Mouse (Mus musculus) lung, embryonic 16.5 days (tissue): Measurements from ENCODE around the gene Txndc17. TPM values are rescaled to one million over a fixed set of nuclear protein-coding genes. Genes with fewer than 3 reads are reported as not detected.
A peak's percentile ranks its signal among the peaks of the same experiment; 100 is the strongest.

Experiments
- ATAC-seq: fragments of 200-750 bp; cut with Nextera tagmentation; 2 replicates; pipeline ENCODE4 v1.8.0; 2017; ENCODE audit warnings: low read depth, mild to moderate bottlenecking, moderate library complexity
- H3K27ac ChIP-seq: fragments of 300-500 bp; sonication (generic); 2 replicates; pipeline ENCODE4 v1.5.1; 2014; ENCODE audit warnings: mild to moderate bottlenecking, control low read depth, low read length
- H3K27me3 ChIP-seq: fragments of 300-500 bp; sonication (generic); 2 replicates; pipeline ENCODE4 v1.6.1; 2014; ENCODE audit warnings: low read depth, low read length, mixed read lengths; ENCODE audit not compliant: control insufficient read depth, insufficient read depth
- H3K36me3 ChIP-seq: fragments of 300-500 bp; sonication (generic); 2 replicates; pipeline ENCODE4 v1.6.1; 2014; ENCODE audit warnings: low read length; ENCODE audit not compliant: control insufficient read depth, insufficient read depth
- H3K4me1 ChIP-seq: fragments of 300-500 bp; sonication (generic); replicated peaks from 2 replicates; pipeline ENCODE4 v1.6.1; 2014; ENCODE audit warnings: low read length, mixed read lengths; ENCODE audit not compliant: control insufficient read depth, insufficient read depth
- H3K4me2 ChIP-seq: fragments of 300-500 bp; sonication (generic); 2 replicates; pipeline ENCODE4 v1.6.1; 2014; ENCODE audit warnings: low read depth, low read length, control low read depth
- H3K4me3 ChIP-seq: fragments of 300-500 bp; sonication (generic); 2 replicates; pipeline ENCODE4 v1.5.1; 2014; ENCODE audit warnings: mild to moderate bottlenecking, low read length, control low read depth
- H3K9ac ChIP-seq: fragments of 300-500 bp; sonication (generic); 2 replicates; pipeline ENCODE4 v1.6.1; 2014; ENCODE audit warnings: low read length, control low read depth
- H3K9me3 ChIP-seq: fragments of 300-500 bp; sonication (generic); 2 replicates; pipeline ENCODE4 v1.6.1; 2016; ENCODE audit warnings: low read length; ENCODE audit not compliant: control insufficient read depth
- WGBS: fragments of 180-500 bp; shearing (Covaris S2); extraction: QIAGEN DNeasy Blood & Tissue Kit; methylation state at CpG from one replicate; pipeline ENCODE4 v1.1.7; 2014; 5-methylcytosine and 5-hydroxymethylcytosine counted together
- polyA plus RNA-seq: library from polyadenylated mRNA; unstranded; fragments of >200 nt; fragmentation: Nextera tagmentation; extraction: Ambion mirVana; gene quantifications from 2 replicates; pipeline ENCODE4 v1.2.1, GENCODE M21; 2015

Gene Txndc17
- polyA plus RNA-seq, 1 experiment from 2014 or later, result 178 TPM

- ATAC-seq, result peak; percentile 98
- peak overlapping the region; percentile 88 for H3K4me3 ChIP-seq
- under 1% methylated on average over 51 of the region's 51 CpGs for WGBS
- H3K27ac ChIP-seq, result peak overlapping the region; percentile 67
- peaks cover 12% of the 10 kb centered on the region for H3K36me3 ChIP-seq
- no peaks in the 10 kb centered on the region for H3K27me3 ChIP-seq
- no peaks in the 10 kb centered on the region for H3K9me3 ChIP-seq
- H3K9ac ChIP-seq, result peak overlapping the region; percentile 75
- H3K4me2 ChIP-seq, result peak overlapping the region; percentile 97
- peaks cover 15% of the 10 kb centered on the region; the same call in 1 of the 2 replicates for H3K4me1 ChIP-seq
These were observed 7.5 kb downstream of the Txndc17 start for GRCm38 (mm10) chr11:72214591-72215409.

- Histone ChIP-seq H3K4me3 (peak within 1 kb of the TSS; percentile 88), H3K36me3 (peaks cover 11% of the 10 kb centered on the region), H3K27me3 (no peaks in the 10 kb centered on the region), H3K9ac (peak within 1 kb of the TSS; percentile 75), H3K4me2 (peak within 1 kb of the TSS; percentile 97), H3K9me3 (no peaks in the 10 kb centered on the region), H3K4me1 (peaks cover 15% of the 10 kb centered on the region; the same call in 1 of the 2 replicates), H3K27ac (peak within 1 kb of the TSS; percentile 67)
- peak; percentile 75 for ATAC-seq
- WGBS, result under 1% methylated on average over 29 of the region's 29 CpGs
These were observed 8.1 kb downstream of the Txndc17 start, which contains the start of gene Med31 for GRCm38 (mm10) chr11:72215410-72215797. TSS of gene Med31 (minus strand) at chr11:72215592.

- no peak for ATAC-seq
- Histone ChIP-seq H3K9ac (no peak overlapping the region), H3K27me3 (no peaks in the 10 kb centered on the region), H3K36me3 (no peaks in the 10 kb centered on the region), H3K27ac (no peak overlapping the region), H3K9me3 (no peaks in the 10 kb centered on the region), H3K4me1 (peaks cover 15% of the 10 kb centered on the region; the same call in 1 of the 2 replicates), H3K4me3 (no peak overlapping the region), H3K4me2 (no peak overlapping the region)
- 69% methylated on average over 5 of the region's 5 CpGs for WGBS
These were observed 9.8 kb downstream of the Txndc17 start for GRCm38 (mm10) chr11:72217116-72217515.

GRCm38 (mm10) chr11:72221278-72221677, 13.9 kb downstream of the Txndc17 start:
- 13% methylated on average over 6 of the region's 6 CpGs for WGBS

GRCm38 (mm10) chr11:72223414-72223813, 16.1 kb downstream of the Txndc17 start:
- 66% methylated on average over 4 of the region's 4 CpGs for WGBS
- Histone ChIP-seq H3K36me3 (no peaks in the 10 kb centered on the region), H3K9ac (no peak overlapping the region), H3K9me3 (no peaks in the 10 kb centered on the region), H3K27me3 (no peaks in the 10 kb centered on the region), H3K4me3 (no peak overlapping the region), H3K4me2 (no peak overlapping the region), H3K4me1 (no peaks in the 10 kb centered on the region), H3K27ac (no peak overlapping the region)
- ATAC-seq, result no peak

More at GRCm38 (mm10) chr11:72221278-72221677, 13.9 kb downstream of the Txndc17 start:
- Histone ChIP-seq H3K27ac (no peak overlapping the region), H3K4me2 (no peak overlapping the region), H3K4me3 (no peak overlapping the region), H3K9ac (no peak overlapping the region), H3K4me1 (peaks cover 5% of the 10 kb centered on the region; the same call in 1 of the 2 replicates), H3K27me3 (no peaks in the 10 kb centered on the region), H3K9me3 (no peaks in the 10 kb centered on the region), H3K36me3 (no peaks in the 10 kb centered on the region)
- 0 out of 2 replicates have a peak, but pooled peaks have one; percentile 38 for ATAC-seq

- Histone ChIP-seq H3K27ac (no peak overlapping the region), H3K9me3 (no peaks in the 10 kb centered on the region), H3K36me3 (no peaks in the 10 kb centered on the region), H3K4me2 (no peak overlapping the region), H3K27me3 (no peaks in the 10 kb centered on the region), H3K4me3 (no peak overlapping the region), H3K9ac (no peak overlapping the region), H3K4me1 (no peaks in the 10 kb centered on the region)
- 6% methylated on average over 5 of the region's 5 CpGs for WGBS
- peak; percentile 63; the same call in 1 of the 2 replicates for ATAC-seq
These were observed 17.5 kb downstream of the Txndc17 start for GRCm38 (mm10) chr11:72224865-72225264.

- no peak for ATAC-seq
- no peak overlapping the region for H3K27ac ChIP-seq
- H3K27me3 ChIP-seq, result no peaks in the 10 kb centered on the region
- H3K36me3 ChIP-seq, result no peaks in the 10 kb centered on the region
- no peak overlapping the region for H3K4me3 ChIP-seq
- 68% methylated on average over 10 of the region's 10 CpGs for WGBS
- no peak overlapping the region for H3K4me2 ChIP-seq
- no peaks in the 10 kb centered on the region for H3K4me1 ChIP-seq
- H3K9me3 ChIP-seq, result no peaks in the 10 kb centered on the region
- no peak overlapping the region for H3K9ac ChIP-seq
These were observed 18.9 kb downstream of the Txndc17 start for GRCm38 (mm10) chr11:72226020-72226791.

GRCm38 (mm10) chr11:72226901-72227300, 19.6 kb downstream of the Txndc17 start:
- Histone ChIP-seq H3K4me3 (no peak overlapping the region), H3K9me3 (no peaks in the 10 kb centered on the region), H3K4me2 (no peak overlapping the region), H3K36me3 (no peaks in the 10 kb centered on the region), H3K9ac (no peak overlapping the region), H3K27me3 (no peaks in the 10 kb centered on the region), H3K4me1 (no peaks in the 10 kb centered on the region), H3K27ac (no peak overlapping the region)
- 74% methylated on average over 6 of the region's 6 CpGs for WGBS
- ATAC-seq, result no peak

- H3K27ac ChIP-seq, result no peak overlapping the region
- H3K27me3 ChIP-seq, result no peaks in the 10 kb centered on the region
- 88% methylated on average over 4 of the region's 4 CpGs for WGBS
- no peaks in the 10 kb centered on the region for H3K36me3 ChIP-seq
- H3K4me2 ChIP-seq, result no peak overlapping the region
- H3K9me3 ChIP-seq, result no peaks in the 10 kb centered on the region
- H3K4me1 ChIP-seq, result no peaks in the 10 kb centered on the region
- no peak for ATAC-seq
- H3K9ac ChIP-seq, result no peak overlapping the region
- H3K4me3 ChIP-seq, result no peak overlapping the region
These were observed 21.2 kb downstream of the Txndc17 start for GRCm38 (mm10) chr11:72228513-72228912.
